Mouse (Mus musculus) neural tube, embryonic 11.5 days (tissue): ENCODE data around the gene Slc38a11. TPM values are rescaled to one million over a fixed set of nuclear protein-coding genes. Genes with fewer than 3 reads are reported as not detected.
A peak's percentile ranks its signal among the peaks of the same experiment; 100 is the strongest.

Experiments
- ATAC-seq: fragments of 200-750 bp; cut with Nextera tagmentation; 2 replicates; pipeline ENCODE4 v1.8.0; 2017; ENCODE audit warnings: moderate number of reproducible peaks, mild to moderate bottlenecking, moderate TSS enrichment, moderate library complexity; ENCODE audit not compliant: insufficient read depth, low FRiP score, low TSS enrichment
- DNase-seq: peaks from one replicate; pipeline ENCODE4 v3.0.0-alpha.2; 2015; ENCODE audit warnings: low spot score
- H3K27ac ChIP-seq: fragments of 300-500 bp; sonication (generic); 2 replicates; pipeline ENCODE4 v1.5.1; 2014; ENCODE audit warnings: low read depth, mild to moderate bottlenecking, low read length
- H3K27me3 ChIP-seq: fragments of 300-500 bp; sonication (generic); 2 replicates; pipeline ENCODE4 v1.6.1; 2014; ENCODE audit warnings: mild to moderate bottlenecking, low read length, mixed read lengths; ENCODE audit not compliant: control insufficient read depth, insufficient read depth
- H3K36me3 ChIP-seq: fragments of 300-500 bp; sonication (generic); 2 replicates; pipeline ENCODE4 v1.6.1; 2014; ENCODE audit warnings: mild to moderate bottlenecking, low read length, moderate library complexity, mixed read lengths; ENCODE audit not compliant: control insufficient read depth, insufficient read depth
- H3K4me1 ChIP-seq: fragments of 300-500 bp; sonication (generic); 2 replicates; pipeline ENCODE4 v1.6.1; 2014; ENCODE audit warnings: low read length, mixed read lengths; ENCODE audit not compliant: control insufficient read depth, insufficient read depth
- H3K4me2 ChIP-seq: fragments of 300-500 bp; sonication (generic); 2 replicates; pipeline ENCODE4 v1.6.1; 2014; ENCODE audit warnings: low read depth, mild to moderate bottlenecking, moderate library complexity
- H3K4me3 ChIP-seq: fragments of 300-500 bp; sonication (generic); 2 replicates; pipeline ENCODE4 v1.5.1; 2014; ENCODE audit warnings: low read depth, low read length
- H3K9ac ChIP-seq: fragments of 300-500 bp; sonication (generic); 2 replicates; pipeline ENCODE4 v1.6.1; 2014; ENCODE audit warnings: mild to moderate bottlenecking, low read length
- H3K9me3 ChIP-seq: fragments of 300-500 bp; sonication (generic); 2 replicates; pipeline ENCODE4 v1.6.1; 2016; ENCODE audit warnings: low read length; ENCODE audit not compliant: control insufficient read depth
- WGBS: fragments of 180-500 bp; shearing (Covaris S2); extraction: QIAGEN DNeasy Blood & Tissue Kit; methylation state at CpG from one replicate; pipeline ENCODE4 v1.1.7; 2014; 5-methylcytosine and 5-hydroxymethylcytosine counted together
- polyA plus RNA-seq: library from polyadenylated mRNA; unstranded; fragments of >200 nt; fragmentation: Nextera tagmentation; extraction: Ambion mirVana; gene quantifications from 2 replicates; pipeline ENCODE4 v1.2.1, GENCODE M21; 2014

Slc38a11 gene
- polyA plus RNA-seq, result 0.28 TPM in 1 of 2 replicates, not detected in the other

GRCm38 (mm10) chr2:65363828-65364497, at the start of gene Slc38a11:
Gene Slc38a11 (minus strand): TSS chr2:65364034.
- H3K9ac ChIP-seq, result peak within 1 kb of the TSS; percentile 52

GRCm38 (mm10) chr2:65407110-65407509, 43.3 kb upstream of the Slc38a11 start:
- H3K9me3 ChIP-seq, result no peaks in the 10 kb centered on the region
- no peak overlapping the region for H3K27ac ChIP-seq
- H3K27me3 ChIP-seq, result no peaks in the 10 kb centered on the region
- H3K4me2 ChIP-seq, result no peak overlapping the region
- 90% methylated on average over 2 of the region's 2 CpGs for WGBS
- no peaks in the 10 kb centered on the region for H3K4me1 ChIP-seq
- H3K9ac ChIP-seq, result no peak overlapping the region
- no peaks in the 10 kb centered on the region for H3K36me3 ChIP-seq
- DNase-seq (no peak), ATAC-seq (no peak)
- no peak overlapping the region for H3K4me3 ChIP-seq

More at GRCm38 (mm10) chr2:65363828-65364497, at the start of gene Slc38a11:
- Histone ChIP-seq H3K36me3 (no peaks in the 10 kb centered on the region), H3K4me3 (no peak within 1 kb of the TSS), H3K4me1 (no peaks in the 10 kb centered on the region), H3K27me3 (no peaks in the 10 kb centered on the region), H3K4me2 (peak within 1 kb of the TSS; percentile 52), H3K9me3 (no peaks in the 10 kb centered on the region), H3K27ac (no peak within 1 kb of the TSS)
- ATAC-seq, result peak; percentile 67; the same call in 1 of the 2 replicates
- peak; percentile 44 for DNase-seq
- 4% methylated on average over 18 of the region's 18 CpGs for WGBS

GRCm38 (mm10) chr2:65405407-65405806, 41.6 kb upstream of the Slc38a11 start:
- Histone ChIP-seq H3K27me3 (no peaks in the 10 kb centered on the region), H3K36me3 (no peaks in the 10 kb centered on the region), H3K27ac (no peak overlapping the region), H3K9me3 (no peaks in the 10 kb centered on the region), H3K9ac (no peak overlapping the region), H3K4me2 (no peak overlapping the region), H3K4me1 (no peaks in the 10 kb centered on the region), H3K4me3 (no peak overlapping the region)
- ATAC-seq (no peak), DNase-seq (no peak)
- 81% methylated on average over 1 of the region's 1 CpGs for WGBS

- no peak for ATAC-seq
- Histone ChIP-seq H3K4me1 (no peaks in the 10 kb centered on the region), H3K36me3 (no peaks in the 10 kb centered on the region), H3K27ac (no peak overlapping the region), H3K9me3 (no peaks in the 10 kb centered on the region), H3K4me3 (no peak overlapping the region), H3K9ac (no peak overlapping the region), H3K27me3 (no peaks in the 10 kb centered on the region), H3K4me2 (no peak overlapping the region)
- DNase-seq, result no peak
- WGBS, result 89% methylated on average over 5 of the region's 5 CpGs
Measured at GRCm38 (mm10) chr2:65402001-65402400, 38.2 kb upstream of the Slc38a11 start.

- Histone ChIP-seq H3K27ac (no peak overlapping the region), H3K9ac (no peak overlapping the region), H3K4me3 (no peak overlapping the region), H3K27me3 (no peaks in the 10 kb centered on the region), H3K36me3 (no peaks in the 10 kb centered on the region), H3K9me3 (no peaks in the 10 kb centered on the region), H3K4me2 (no peak overlapping the region), H3K4me1 (no peaks in the 10 kb centered on the region)
- no peak for DNase-seq
- WGBS, result 92% methylated on average over 5 of the region's 5 CpGs
- no peak for ATAC-seq
Measured at GRCm38 (mm10) chr2:65399938-65400337, 36.1 kb upstream of the Slc38a11 start.

- ATAC-seq (no peak), DNase-seq (peak; percentile 18)
- Histone ChIP-seq H3K4me3 (no peak overlapping the region), H3K4me1 (no peaks in the 10 kb centered on the region), H3K27ac (no peak overlapping the region), H3K36me3 (no peaks in the 10 kb centered on the region), H3K9ac (no peak overlapping the region), H3K9me3 (no peaks in the 10 kb centered on the region), H3K4me2 (no peak overlapping the region), H3K27me3 (no peaks in the 10 kb centered on the region)
- 30% methylated on average over 3 of the region's 3 CpGs for WGBS
Measured at GRCm38 (mm10) chr2:65396128-65396527, 32.3 kb upstream of the Slc38a11 start.

GRCm38 (mm10) chr2:65393061-65393460, 29.2 kb upstream of the Slc38a11 start:
- no peak overlapping the region for H3K9ac ChIP-seq
- H3K27ac ChIP-seq, result no peak overlapping the region
- ATAC-seq (no peak), DNase-seq (no peak)
- no peak overlapping the region for H3K4me2 ChIP-seq
- H3K4me1 ChIP-seq, result no peaks in the 10 kb centered on the region
- no peaks in the 10 kb centered on the region for H3K9me3 ChIP-seq
- no peaks in the 10 kb centered on the region for H3K36me3 ChIP-seq
- H3K27me3 ChIP-seq, result no peaks in the 10 kb centered on the region
- H3K4me3 ChIP-seq, result no peak overlapping the region
- WGBS, result 70% methylated on average over 4 of the region's 4 CpGs

GRCm38 (mm10) chr2:65391322-65391721, 27.5 kb upstream of the Slc38a11 start:
- DNase-seq (no peak), ATAC-seq (no peak)
- no peaks in the 10 kb centered on the region for H3K9me3 ChIP-seq
- no peak overlapping the region for H3K4me2 ChIP-seq
- H3K4me3 ChIP-seq, result no peak overlapping the region
- no peaks in the 10 kb centered on the region for H3K4me1 ChIP-seq
- H3K27ac ChIP-seq, result no peak overlapping the region
- no peak overlapping the region for H3K9ac ChIP-seq
- H3K27me3 ChIP-seq, result no peaks in the 10 kb centered on the region
- WGBS, result 89% methylated on average over 6 of the region's 6 CpGs
- H3K36me3 ChIP-seq, result no peaks in the 10 kb centered on the region

GRCm38 (mm10) chr2:65384815-65385214, 21.0 kb upstream of the Slc38a11 start:
- Histone ChIP-seq H3K9ac (no peak overlapping the region), H3K9me3 (no peaks in the 10 kb centered on the region), H3K4me2 (no peak overlapping the region), H3K4me1 (no peaks in the 10 kb centered on the region), H3K27ac (no peak overlapping the region), H3K36me3 (no peaks in the 10 kb centered on the region), H3K4me3 (no peak overlapping the region), H3K27me3 (no peaks in the 10 kb centered on the region)
- WGBS, result 87% methylated on average over 6 of the region's 6 CpGs
- no peak for DNase-seq
- no peak for ATAC-seq
